Mouse (Mus musculus): ENCODE measurements at regions not wholly inside any gene's neighbourhood (a gene's known extent, or its start where the extent isn't known, plus 50 kb on each side); places are given as distances from the start of the nearest gene placed in this dataset.

GRCm38 (mm10) chr5:44942575-44942974 lies 143.1 kb upstream of the Ldb2 start:
- no peak overlapping the region for H3K4me3 ChIP-seq (ENCODE audit: insufficient read depth, low read depth, low read length)
- peaks cover 4% of the 10 kb centered on the region; the same call in 1 of the 2 replicates for H3K4me1 ChIP-seq (ENCODE audit: control insufficient read depth, insufficient read depth, insufficient read length, low read length)
- no peak overlapping the region for H3K27ac ChIP-seq (replicated peaks; ENCODE audit: low read depth, low read length)

GRCm38 (mm10) chr5:44925476-44925875 lies 126.0 kb upstream of the Ldb2 start:
- Histone ChIP-seq H3K4me1 (ENCODE audit: control insufficient read depth, insufficient read depth, insufficient read length, low read length) (no peaks in the 10 kb centered on the region), H3K4me3 (ENCODE audit: insufficient read depth, low read depth, low read length) (no peak overlapping the region)

GRCm38 (mm10) chr5:44922129-44922775 lies 122.8 kb upstream of the Ldb2 start:
- Histone ChIP-seq H3K4me3 (ENCODE audit: insufficient read depth, low read depth, low read length) (no peak overlapping the region), H3K4me1 (ENCODE audit: control insufficient read depth, insufficient read depth, insufficient read length, low read length) (no peaks in the 10 kb centered on the region), H3K27ac (replicated peaks; ENCODE audit: low read depth, low read length) (no peak overlapping the region)

More at GRCm38 (mm10) chr5:44925476-44925875, 126.0 kb upstream of the Ldb2 start:
- no peak overlapping the region for H3K27ac ChIP-seq (replicated peaks; ENCODE audit: low read depth, low read length)

- H3K4me1 ChIP-seq (ENCODE audit: control insufficient read depth, insufficient read depth, insufficient read length, low read length): no peaks in the 10 kb centered on the region
- no peak overlapping the region for H3K4me3 ChIP-seq (ENCODE audit: insufficient read depth, low read depth, low read length)
- H3K27ac ChIP-seq (replicated peaks; ENCODE audit: low read depth, low read length): no peak overlapping the region
Observed at GRCm38 (mm10) chr5:44917816-44918213, 118.3 kb upstream of the Ldb2 start.

- no peak overlapping the region for H3K27ac ChIP-seq (replicated peaks; ENCODE audit: low read depth, low read length)
- H3K4me1 ChIP-seq (ENCODE audit: control insufficient read depth, insufficient read depth, insufficient read length, low read length): no peaks in the 10 kb centered on the region
- H3K4me3 ChIP-seq (ENCODE audit: insufficient read depth, low read depth, low read length): no peak overlapping the region
Observed at GRCm38 (mm10) chr5:44917173-44917815, 117.8 kb upstream of the Ldb2 start.

- no peak overlapping the region for H3K4me3 ChIP-seq (ENCODE audit: insufficient read depth, low read depth, low read length)
- H3K27ac ChIP-seq (replicated peaks; ENCODE audit: low read depth, low read length): no peak overlapping the region
Observed at GRCm38 (mm10) chr5:44902541-44902940, 103.1 kb upstream of the Ldb2 start.

GRCm38 (mm10) chr5:44886566-44887070 lies 87.1 kb upstream of the Ldb2 start:
- Histone ChIP-seq H3K4me3 (ENCODE audit: insufficient read depth, low read depth, low read length) (no peak overlapping the region), H3K27ac (replicated peaks; ENCODE audit: low read depth, low read length) (no peak overlapping the region), H3K4me1 (ENCODE audit: control insufficient read depth, insufficient read depth, insufficient read length, low read length) (no peaks in the 10 kb centered on the region)

More at GRCm38 (mm10) chr5:44902541-44902940, 103.1 kb upstream of the Ldb2 start:
- no peaks in the 10 kb centered on the region for H3K4me1 ChIP-seq (ENCODE audit: control insufficient read depth, insufficient read depth, insufficient read length, low read length)

- Histone ChIP-seq H3K27ac (replicated peaks; ENCODE audit: low read depth, low read length) (no peak overlapping the region), H3K4me3 (ENCODE audit: insufficient read depth, low read depth, low read length) (no peak overlapping the region), H3K4me1 (ENCODE audit: control insufficient read depth, insufficient read depth, insufficient read length, low read length) (0 out of 2 replicates have a peak, but pooled peaks cover 2% of the 10 kb centered on the region)
Observed at GRCm38 (mm10) chr5:44876946-44877345, 77.5 kb upstream of the Ldb2 start.

- Histone ChIP-seq H3K4me1 (ENCODE audit: control insufficient read depth, insufficient read depth, insufficient read length, low read length) (no peaks in the 10 kb centered on the region), H3K27ac (replicated peaks; ENCODE audit: low read depth, low read length) (no peak overlapping the region), H3K4me3 (ENCODE audit: insufficient read depth, low read depth, low read length) (no peak overlapping the region)
Observed at GRCm38 (mm10) chr5:44872243-44872642, 72.8 kb upstream of the Ldb2 start.

- H3K4me3 ChIP-seq (ENCODE audit: insufficient read depth, low read depth, low read length): no peak overlapping the region
- no peak overlapping the region for H3K27ac ChIP-seq (replicated peaks; ENCODE audit: low read depth, low read length)
- H3K4me1 ChIP-seq (ENCODE audit: control insufficient read depth, insufficient read depth, insufficient read length, low read length): no peaks in the 10 kb centered on the region
Observed at GRCm38 (mm10) chr5:44863887-44864286, 64.4 kb upstream of the Ldb2 start.

- Histone ChIP-seq H3K4me1 (ENCODE audit: control insufficient read depth, insufficient read depth, insufficient read length, low read length) (no peaks in the 10 kb centered on the region), H3K27ac (replicated peaks; ENCODE audit: low read depth, low read length) (no peak overlapping the region), H3K4me3 (ENCODE audit: insufficient read depth, low read depth, low read length) (no peak overlapping the region)
Observed at GRCm38 (mm10) chr5:44863349-44863748, 63.9 kb upstream of the Ldb2 start.

- H3K27ac ChIP-seq (replicated peaks; ENCODE audit: low read depth, low read length): no peak overlapping the region
- no peak overlapping the region for H3K4me3 ChIP-seq (ENCODE audit: insufficient read depth, low read depth, low read length)
- no peaks in the 10 kb centered on the region for H3K4me1 ChIP-seq (ENCODE audit: control insufficient read depth, insufficient read depth, insufficient read length, low read length)
Observed at GRCm38 (mm10) chr5:44854189-44854588, 54.7 kb upstream of the Ldb2 start.

Data from brown adipose tissue, adult 24 weeks (tissue).